27 mouse cellular contexts compared by ENCODE assay signal in the genomic region with DNA sequence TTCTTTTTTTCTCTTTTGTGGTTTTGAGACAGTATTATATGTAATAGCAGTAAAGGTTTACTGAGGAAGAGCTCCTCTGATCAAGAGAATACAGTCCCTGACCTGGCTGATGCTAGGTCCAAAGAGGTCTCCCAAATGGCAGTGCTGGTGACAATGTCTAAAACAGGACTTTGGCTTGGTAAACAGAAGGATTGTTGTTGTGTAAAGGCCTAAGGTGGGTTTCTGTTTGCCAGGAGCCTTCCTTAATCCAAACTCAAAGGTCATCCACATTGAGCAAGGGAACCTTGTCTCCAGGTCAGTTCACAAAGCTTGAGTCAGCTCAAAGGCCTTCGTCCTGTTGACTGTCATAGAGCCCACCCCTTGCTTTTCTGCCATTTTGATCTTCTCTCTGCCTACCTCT. TPM values are rescaled to one million over a fixed set of nuclear protein-coding genes. Genes with fewer than 3 reads are reported as not detected.
DNase-seq lines count a peak whose midpoint lies in the region; ATAC-seq and TF ChIP-seq lines count a peak whose summit lies in the region.
"Had no signal": no experiment of that assay in that cellular context is flagged by ENCODE, and none has a peak within 500 bp of the region (broad histone marks: within the 10 kb centered on the region; RNA-seq: fewer than 3 reads in every experiment).

No protein-coding gene starts in this region.

- no peak for ATAC-seq in kidney, embryonic 16.5 days (ENCODE audit: low FRiP score, low TSS enrichment)
- 0 out of 2 replicates have a peak, but pooled peaks have one; percentile 12 for ATAC-seq in intestine, embryonic 15.5 days
- 0 out of 2 replicates have a peak, but pooled peaks have one; percentile 15 for ATAC-seq in liver, embryonic 14.5 days (ENCODE audit: insufficient read depth)
- ATAC-seq in midbrain, embryonic 13.5 days, result no peak
- ATAC-seq: forebrain, embryonic 14.5 days had no signal

- WGBS in kidney, embryonic 16.5 days, result 95% methylated on average over 1 of the region's 1 CpGs
- 73% methylated on average over 1 of the region's 1 CpGs for WGBS in intestine, embryonic 15.5 days
- WGBS in liver, embryonic 14.5 days (ENCODE audit: insufficient replicate concordance), result 75% methylated on average over 1 of the region's 1 CpGs
- WGBS in midbrain, embryonic 13.5 days, result 100% methylated on average over 1 of the region's 1 CpGs

- H3K4me1 ChIP-seq in kidney, embryonic 16.5 days (ENCODE audit: insufficient read depth, low read length), result no peaks in the 10 kb centered on the region
- no peaks in the 10 kb centered on the region for H3K4me1 ChIP-seq in intestine, embryonic 15.5 days (replicated peaks)
- peaks cover 2 to 4% of the 10 kb centered on the region in 2 experiments; a peak in 3 of 4 replicates for H3K4me1 ChIP-seq in liver, embryonic 14.5 days (replicated peaks; ENCODE audit: control insufficient read depth in 2 of 2, insufficient read depth in 2 of 2, low read length in 1 of 2)
- H3K4me1 ChIP-seq in midbrain, embryonic 13.5 days (replicated peaks), result no peaks in the 10 kb centered on the region
- H3K4me1 ChIP-seq: embryonic facial prominence, embryonic 15.5 days; forebrain, embryonic 10.5 days; heart, embryonic 10.5 days; hindbrain, embryonic 13.5 days had no signal

- H3K27ac ChIP-seq in kidney, embryonic 16.5 days (ENCODE audit: low read length), result no peak overlapping the region
- H3K27ac ChIP-seq in intestine, embryonic 15.5 days, result no peak overlapping the region
- no peak overlapping the region for H3K27ac ChIP-seq in liver, embryonic 14.5 days
- no peak overlapping the region for H3K27ac ChIP-seq in midbrain, embryonic 13.5 days
- H3K27ac ChIP-seq: embryonic facial prominence, embryonic 15.5 days; forebrain, embryonic 10.5 days; gastrocnemius, adult 2 months; heart, embryonic 10.5 days; hindbrain, embryonic 13.5 days had no signal

- peak; percentile 35 for DNase-seq in kidney, adult 9 months
- no peak for DNase-seq in liver, embryonic 14.5 days (ENCODE audit: low read depth in 3 of 3, low spot score in 3 of 3)
- peak; percentile 86 for DNase-seq in yolk sac, embryonic 10.5 days (ENCODE audit: low spot score)
- no peak for DNase-seq in gastrocnemius, adult 8-10 months (ENCODE audit: low spot score in 2 of 2)
- DNase-seq: adrenal gland, postnatal 36 days; cerebellum, adult 8-10 months; cerebellum, postnatal 14 days; embryo, embryonic 11 days; gastrocnemius, adult 2 months; gastrocnemius, postnatal 36 days; heart, adult 18-20 months; heart, postnatal 10 days had no signal

- no peak overlapping the region for H3K4me2 ChIP-seq in kidney, embryonic 16.5 days (replicated peaks; ENCODE audit: low read depth, low read length)
- H3K4me2 ChIP-seq in intestine, embryonic 15.5 days (replicated peaks), result no peak overlapping the region
- H3K4me2 ChIP-seq in liver, embryonic 14.5 days (ENCODE audit: low read depth), result no peak overlapping the region
- H3K4me2 ChIP-seq in midbrain, embryonic 13.5 days (replicated peaks), result no peak overlapping the region
- H3K4me2 ChIP-seq: embryonic facial prominence, embryonic 15.5 days; hindbrain, embryonic 13.5 days had no signal

- no peak overlapping the region for H3K9ac ChIP-seq in kidney, embryonic 16.5 days (replicated peaks; ENCODE audit: low read length)
- H3K9ac ChIP-seq in intestine, embryonic 15.5 days, result no peak overlapping the region
- no peak overlapping the region for H3K9ac ChIP-seq in liver, embryonic 14.5 days (replicated peaks)
- no peak overlapping the region for H3K9ac ChIP-seq in midbrain, embryonic 13.5 days (replicated peaks)
- H3K9ac ChIP-seq: embryonic facial prominence, embryonic 15.5 days; hindbrain, embryonic 13.5 days had no signal

- no peaks in the 10 kb centered on the region for H3K27me3 ChIP-seq in kidney, embryonic 16.5 days (ENCODE audit: insufficient read depth, low read length)
- no peaks in the 10 kb centered on the region for H3K27me3 ChIP-seq in intestine, embryonic 15.5 days (replicated peaks)
- no peaks in the 10 kb centered on the region for H3K27me3 ChIP-seq in liver, embryonic 14.5 days (ENCODE audit: control insufficient read depth, insufficient read depth, low read length)
- no peaks in the 10 kb centered on the region for H3K27me3 ChIP-seq in midbrain, embryonic 13.5 days
- H3K27me3 ChIP-seq: CH12.LX; embryonic facial prominence, embryonic 15.5 days; hindbrain, embryonic 13.5 days had no signal

- TF ChIP-seq EP300 in liver, embryonic 14.5 days (IDR thresholded peaks at IDR 0.05; ENCODE audit: low read depth), result no peak

- no peaks in the 10 kb centered on the region for H3K36me3 ChIP-seq in kidney, embryonic 16.5 days (ENCODE audit: insufficient read depth, low read length)
- H3K36me3 ChIP-seq in intestine, embryonic 15.5 days, result no peaks in the 10 kb centered on the region
- H3K36me3 ChIP-seq in liver, embryonic 14.5 days (replicated peaks; ENCODE audit: control insufficient read depth, insufficient read depth, low read depth), result no peaks in the 10 kb centered on the region
- no peaks in the 10 kb centered on the region for H3K36me3 ChIP-seq in midbrain, embryonic 13.5 days
- H3K36me3 ChIP-seq: embryonic facial prominence, embryonic 15.5 days; forebrain, embryonic 10.5 days; heart, embryonic 10.5 days; hindbrain, embryonic 13.5 days had no signal

- no peak overlapping the region for H3K4me3 ChIP-seq in kidney, embryonic 16.5 days (ENCODE audit: low read length)
- H3K4me3 ChIP-seq in intestine, embryonic 15.5 days (replicated peaks), result no peak overlapping the region
- no peak overlapping the region for H3K4me3 ChIP-seq in liver, embryonic 14.5 days (ENCODE audit: insufficient read depth in 1 of 2, low read depth in 2 of 2, low read length in 2 of 2)
- no peak overlapping the region for H3K4me3 ChIP-seq in midbrain, embryonic 13.5 days (replicated peaks)
- H3K4me3 ChIP-seq: embryonic facial prominence, embryonic 15.5 days; erythroblast, embryonic 14.5 days; forebrain, embryonic 10.5 days; gastrocnemius, adult 2 months; heart, embryonic 10.5 days; hindbrain, embryonic 13.5 days had no signal

- H3K9me3 ChIP-seq in kidney, embryonic 16.5 days (ENCODE audit: low read length), result no peaks in the 10 kb centered on the region
- H3K9me3 ChIP-seq in intestine, embryonic 15.5 days, result no peaks in the 10 kb centered on the region
- no peaks in the 10 kb centered on the region for H3K9me3 ChIP-seq in liver, embryonic 14.5 days (ENCODE audit: control insufficient read depth, low read length)
- no peaks in the 10 kb centered on the region for H3K9me3 ChIP-seq in midbrain, embryonic 13.5 days
- H3K9me3 ChIP-seq: embryonic facial prominence, embryonic 15.5 days; forebrain, embryonic 10.5 days; heart, embryonic 10.5 days; hindbrain, embryonic 13.5 days had no signal

- TF ChIP-seq CTCF in liver, embryonic 14.5 days (IDR thresholded peaks at IDR 0.05; ENCODE audit: low read depth), result no peak

RNA-seq across cellular contexts. Expression of a gene that starts 18.0 kb away (rescaled TPM):
- polyA plus RNA-seq in kidney, embryonic 16.5 days (2015; fragmentation: Nextera tagmentation; extraction: Ambion mirVana), result not detected in 2 replicates
- polyA plus RNA-seq in intestine, embryonic 15.5 days (2015; fragmentation: Nextera tagmentation; extraction: Ambion mirVana), result not detected in 2 replicates
- 0.06 and 0.08 TPM in 2 replicates for polyA plus RNA-seq in liver, embryonic 14.5 days (2012; rRNA removed)
- not detected in 2 replicates for polyA plus RNA-seq in liver, embryonic 14.5 days (2014; fragmentation: Nextera tagmentation; extraction: Ambion mirVana)
- total RNA-seq in gastrocnemius, adult 8-10 months (2022), result not detected
- polyA plus RNA-seq in midbrain, embryonic 13.5 days (2015; fragmentation: Nextera tagmentation; extraction: Ambion mirVana), result not detected in 2 replicates
- total RNA-seq: adrenal gland, adult 2 months; adrenal gland, postnatal 36 days; CH12.LX; common myeloid progenitor, adult 5-6 weeks; gastrocnemius, adult 2 months; gastrocnemius, postnatal 36 days; heart, adult 18-20 months; heart, postnatal 10 days; hematopoietic stem cell, adult 5-6 weeks had no signal
- polyA plus RNA-seq: adrenal gland, adult 2 months; embryonic facial prominence, embryonic 11.5 days; embryonic facial prominence, embryonic 15.5 days; erythroblast, embryonic 14.5 days; forebrain, embryonic 10.5 days; forebrain, embryonic 14.5 days; heart, embryonic 10.5 days; heart, embryonic 14.5 days; hindbrain, embryonic 13.5 days had no signal

RNA-seq across cellular contexts. Expression of a gene that starts 41.8 kb away (rescaled TPM):
- polyA plus RNA-seq in kidney, embryonic 16.5 days (2015; fragmentation: Nextera tagmentation; extraction: Ambion mirVana), result 79.5 and 80.5 TPM in 2 replicates
- polyA plus RNA-seq in intestine, embryonic 15.5 days (2015; fragmentation: Nextera tagmentation; extraction: Ambion mirVana), result 67.8 and 80.3 TPM in 2 replicates
- polyA plus RNA-seq in liver, embryonic 14.5 days (2012; rRNA removed), result 8.3 and 19.2 TPM in 2 replicates
- 36.2 and 38.2 TPM in 2 replicates for polyA plus RNA-seq in liver, embryonic 14.5 days (2014; fragmentation: Nextera tagmentation; extraction: Ambion mirVana)
- total RNA-seq in gastrocnemius, adult 8-10 months (2022), result 10 to 100 TPM; 52.7 to 63.6 (median 56.0) TPM
- 113 and 116 TPM in 2 replicates for polyA plus RNA-seq in midbrain, embryonic 13.5 days (2015; fragmentation: Nextera tagmentation; extraction: Ambion mirVana)

Comparison
In these comparisons a context has a peak if more than half of its experiments do, and no peak if none do; other contexts are left out.
1. DNase-seq: peak in kidney, adult 9 months (single experiment) and yolk sac, embryonic 10.5 days (single experiment); none in liver, embryonic 14.5 days (0 of 3) and gastrocnemius, adult 8-10 months (0 of 2).
2. ATAC-seq: peak in intestine, embryonic 15.5 days (single experiment) and liver, embryonic 14.5 days (single experiment); none in kidney, embryonic 16.5 days (single experiment) and midbrain, embryonic 13.5 days (single experiment).